Mouse (Mus musculus): ENCODE data around the gene Creb3l2.

Gene Creb3l2

DNA sequence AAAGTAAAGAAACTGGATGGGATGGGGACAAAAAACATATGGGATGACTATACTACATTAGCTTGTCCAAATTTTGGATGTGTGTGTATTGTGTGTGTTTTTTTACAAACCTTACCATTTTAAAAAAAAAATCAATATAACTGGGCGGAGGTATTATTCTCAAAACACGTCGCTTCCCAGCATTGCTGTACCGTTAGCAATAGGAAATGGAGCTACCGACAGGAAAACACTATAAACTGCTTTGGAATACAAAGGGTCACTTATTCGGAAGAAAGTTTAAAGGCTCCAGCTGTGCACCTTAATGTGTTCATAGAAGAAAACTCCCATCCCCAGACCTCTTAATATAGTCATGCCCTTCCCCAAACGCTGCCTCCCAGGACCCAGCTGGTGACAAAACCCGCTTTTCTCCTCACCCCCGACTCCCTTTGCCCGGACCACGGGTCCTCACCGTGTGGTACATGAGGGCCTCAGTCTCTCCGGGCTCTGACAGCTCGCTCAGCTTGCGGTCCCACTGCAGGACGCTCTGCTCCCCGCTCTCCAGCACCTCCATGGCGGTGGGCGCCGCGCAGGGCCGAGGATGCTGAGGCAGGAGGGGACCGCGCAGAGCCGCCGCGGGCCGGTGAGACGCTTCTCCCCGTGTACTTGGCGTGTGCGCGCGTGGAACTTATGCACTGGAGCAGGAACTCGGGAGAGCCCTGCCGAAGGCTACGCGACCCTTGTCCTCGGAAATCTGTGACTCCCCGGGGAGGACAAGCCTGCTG, 515 bp downstream of the Creb3l2 start:
- peak; percentile 11 for DNase-seq (ENCODE audit: low read depth)

DNA sequence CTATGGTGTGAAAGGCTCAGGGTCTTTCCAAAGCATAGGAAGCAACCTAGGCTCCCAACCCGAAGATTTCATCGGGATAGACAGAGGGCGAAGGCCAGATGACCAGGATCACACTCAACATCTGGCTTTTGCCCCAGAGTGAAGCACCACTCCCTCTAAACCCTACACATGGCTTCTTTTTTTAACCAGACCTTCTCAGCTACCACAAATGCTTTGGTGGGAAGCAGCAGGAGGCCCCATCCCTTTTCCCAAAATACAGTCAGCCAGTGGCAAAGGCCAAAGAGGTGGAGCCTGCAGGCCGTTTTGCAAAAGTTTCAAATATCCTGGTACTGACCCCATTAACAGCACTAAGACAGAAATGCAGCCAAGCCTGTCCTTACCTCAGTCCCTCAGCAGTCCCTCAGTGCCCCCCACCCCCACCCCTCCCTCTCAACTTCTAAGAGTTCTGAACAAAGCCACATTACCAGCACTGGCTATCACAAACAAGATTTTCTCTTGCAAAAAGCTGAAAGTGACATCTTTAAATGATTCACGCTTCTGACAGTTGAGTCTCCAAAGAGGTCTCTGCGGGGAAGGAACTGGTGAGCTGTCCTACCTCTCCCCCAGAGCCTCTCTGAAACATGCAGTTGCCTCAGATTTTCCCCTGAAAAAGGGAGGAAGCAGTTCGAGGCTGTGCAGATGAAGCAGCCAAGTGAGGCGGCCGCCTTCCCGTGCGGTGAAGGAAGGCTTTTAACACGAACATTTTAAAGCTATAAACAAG, 1.3 kb downstream of the Creb3l2 start:
- DNase-seq (ENCODE audit: low read depth): peak; percentile 7

GRCm38 (mm10) chr6:37439676-37440490, 2.1 kb downstream of the Creb3l2 start:
- DNase-seq (ENCODE audit: low read depth): no peak

GRCm38 (mm10) chr6:37438510-37438909, 3.4 kb downstream of the Creb3l2 start:
- DNase-seq (ENCODE audit: low read depth): no peak

GRCm38 (mm10) chr6:37437086-37437485, 4.9 kb downstream of the Creb3l2 start:
- DNase-seq (ENCODE audit: low read depth): no peak

GRCm38 (mm10) chr6:37435391-37435790, 6.6 kb downstream of the Creb3l2 start:
- DNase-seq (ENCODE audit: low read depth): no peak

- DNase-seq (ENCODE audit: low read depth): no peak
Measured at GRCm38 (mm10) chr6:37429849-37430470, 12.0 kb downstream of the Creb3l2 start.

DNA sequence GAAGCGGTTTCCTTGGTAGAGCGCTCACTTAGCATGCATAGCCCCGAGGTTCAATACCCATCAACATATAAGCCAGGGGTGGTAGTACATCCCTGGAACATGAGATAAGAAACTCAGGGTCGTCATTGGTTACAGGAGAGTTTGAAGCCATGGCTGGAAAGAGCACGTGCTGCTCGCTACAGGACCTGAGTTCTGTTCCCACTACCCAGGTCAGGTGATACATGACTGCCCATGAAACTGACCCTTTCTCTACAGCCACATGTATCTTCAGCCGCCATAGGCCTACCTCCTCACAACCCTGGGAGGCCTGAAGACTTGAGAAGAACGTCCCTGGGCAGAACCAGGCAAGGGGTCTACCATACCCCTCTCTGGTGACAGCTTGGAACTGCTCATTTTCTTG, 13.0 kb downstream of the Creb3l2 start:
- no peak for DNase-seq (ENCODE audit: low read depth)

DNA sequence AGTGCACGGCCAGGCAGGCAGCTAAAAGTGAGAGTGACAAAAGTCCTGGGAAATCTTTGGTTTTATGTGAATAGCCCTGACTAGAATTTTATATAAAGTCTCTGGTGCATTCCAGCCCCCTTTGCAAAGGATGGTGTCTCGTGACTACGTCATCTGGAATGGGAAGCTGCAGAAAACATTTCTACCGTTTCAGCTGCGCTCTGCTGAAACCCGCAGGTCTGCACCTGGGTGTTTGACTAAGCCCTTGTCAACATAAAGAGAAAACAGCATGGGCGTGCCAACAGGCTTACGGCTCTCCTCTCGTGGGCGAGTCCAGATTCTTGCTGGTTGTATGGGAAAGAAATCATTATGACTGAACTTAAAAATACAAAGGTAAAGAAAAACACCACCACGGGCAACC, 13.9 kb downstream of the Creb3l2 start:
- no peak for DNase-seq (ENCODE audit: low read depth)

DNA sequence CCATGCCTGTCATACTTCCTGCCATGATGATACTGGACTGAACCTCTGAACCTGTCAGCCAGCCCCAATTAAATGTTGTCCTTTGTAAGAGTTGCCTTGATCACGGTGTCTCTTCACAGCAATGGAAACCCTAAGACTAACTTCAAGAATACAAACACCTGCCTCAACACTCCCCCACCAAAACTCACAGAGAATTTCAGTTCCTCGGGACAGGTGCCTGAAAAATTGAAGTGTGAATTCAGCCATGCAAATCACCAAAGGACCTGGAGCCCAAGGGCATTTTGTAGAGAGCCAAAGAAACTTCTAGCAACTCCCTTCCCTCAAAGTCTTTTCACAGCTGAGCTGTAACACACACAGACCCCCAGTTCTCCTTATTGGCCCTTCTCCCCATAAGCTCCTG, 15.3 kb downstream of the Creb3l2 start:
- DNase-seq (ENCODE audit: low read depth): no peak

DNA sequence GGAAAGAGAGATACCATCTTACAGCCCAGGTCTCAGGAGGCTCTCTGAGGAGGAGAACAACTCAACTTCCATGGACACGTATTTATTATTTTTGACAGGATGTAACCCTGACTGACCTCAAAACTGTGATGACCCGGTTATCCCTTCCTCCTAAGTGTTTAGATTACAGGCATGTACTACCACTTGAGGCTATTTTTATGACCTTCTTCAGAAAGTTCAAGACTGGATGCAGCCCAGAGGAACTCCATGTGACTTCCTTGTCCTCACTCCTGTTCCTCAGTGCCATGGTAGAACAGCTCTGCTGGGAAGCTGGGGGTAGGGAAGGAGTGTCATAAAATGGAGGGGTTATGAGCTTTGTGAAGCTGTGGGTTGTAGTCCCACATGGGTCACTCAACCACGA, 16.1 kb downstream of the Creb3l2 start:
- DNase-seq (ENCODE audit: low read depth): no peak

DNA sequence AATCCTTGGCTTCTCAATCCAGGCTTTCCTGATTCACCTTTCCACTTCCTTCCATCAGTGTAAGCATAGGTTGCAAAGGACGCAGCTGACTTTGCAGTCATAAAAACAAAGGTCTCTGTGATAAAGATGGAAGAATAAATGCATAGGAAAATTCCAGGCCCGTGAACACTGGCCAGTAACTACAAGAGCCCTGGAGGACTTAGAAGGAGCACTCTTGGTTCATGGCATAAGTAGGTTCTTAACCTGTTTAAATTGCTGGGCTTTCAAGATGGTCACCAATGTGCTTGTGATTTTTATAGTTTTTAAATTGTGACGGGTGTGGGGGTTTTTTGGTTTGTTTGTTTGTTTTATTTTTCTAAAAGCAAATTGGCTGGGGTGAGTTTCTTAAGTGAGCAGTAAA, 16.9 kb downstream of the Creb3l2 start:
- no peak for DNase-seq (ENCODE audit: low read depth)

GRCm38 (mm10) chr6:37424374-37424773, 17.6 kb downstream of the Creb3l2 start:
- DNase-seq (ENCODE audit: low read depth): no peak

DNA sequence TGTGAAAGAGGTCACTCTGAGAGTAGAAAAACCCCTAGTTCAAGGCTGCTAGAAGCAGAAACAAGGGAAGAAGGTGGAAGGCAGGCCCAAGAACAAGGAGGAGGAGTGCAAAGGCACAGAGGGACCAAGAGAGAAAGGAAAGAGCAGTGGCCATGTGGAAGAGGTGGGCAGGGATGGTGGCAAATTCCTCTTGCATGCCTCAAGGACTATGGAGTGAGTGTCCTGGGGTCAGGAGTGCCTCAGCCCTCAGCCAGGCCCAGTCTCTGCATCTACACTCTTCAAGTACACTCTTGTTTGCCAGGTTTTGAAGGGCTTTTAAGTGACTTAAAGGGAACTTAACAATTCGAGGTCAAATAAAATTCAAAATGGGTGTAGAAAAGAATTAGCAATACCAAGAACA, 18.6 kb downstream of the Creb3l2 start:
- no peak for DNase-seq (ENCODE audit: low read depth)

GRCm38 (mm10) chr6:37421124-37421523, 20.8 kb downstream of the Creb3l2 start:
- no peak for DNase-seq (ENCODE audit: low read depth)

DNA sequence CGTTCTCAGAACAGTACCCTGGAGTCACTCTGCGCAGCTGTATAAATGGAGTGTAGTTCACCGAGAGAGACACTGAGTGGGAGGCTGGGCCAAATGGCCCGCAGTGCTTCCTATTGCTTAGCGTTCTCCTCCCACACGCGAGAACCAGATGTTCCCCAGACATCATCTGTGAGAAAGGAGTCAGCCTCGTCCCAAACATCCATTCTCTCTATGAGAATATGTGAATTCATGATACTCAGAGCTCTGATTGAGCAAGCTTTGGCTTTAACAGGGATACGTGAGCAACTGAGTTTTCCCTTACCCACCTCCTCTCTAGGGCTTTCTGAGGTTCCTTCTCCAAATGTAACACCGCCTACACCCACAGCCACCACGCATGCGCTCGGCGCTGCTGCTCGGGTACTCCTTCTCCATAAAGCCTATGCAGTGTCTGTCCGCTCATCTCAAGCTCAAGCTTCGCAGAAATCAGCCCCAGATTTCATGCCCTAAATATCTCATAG, 22.5 kb downstream of the Creb3l2 start:
- DNase-seq (ENCODE audit: low read depth): no peak

DNA sequence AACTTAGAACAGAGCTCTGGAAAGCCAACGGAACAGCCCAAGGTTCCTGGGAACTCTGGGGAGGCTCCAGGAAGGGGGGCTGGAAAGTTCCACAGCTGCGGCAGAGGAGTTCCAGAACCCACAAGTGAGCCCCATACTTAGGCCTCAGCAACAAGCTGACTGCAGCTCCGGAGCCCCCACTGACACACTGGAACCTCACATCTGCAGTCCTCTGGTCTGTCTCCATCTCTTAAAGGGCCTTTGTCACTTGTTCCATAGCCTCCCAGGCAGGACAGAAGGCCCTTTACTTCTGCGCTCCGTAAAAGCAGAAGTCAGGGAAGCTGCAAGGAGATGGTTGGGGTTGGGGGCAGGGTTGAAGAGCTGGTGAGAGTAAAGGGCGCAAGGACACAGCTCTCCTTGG, 23.0 kb downstream of the Creb3l2 start:
- no peak for DNase-seq (ENCODE audit: low read depth)

DNA sequence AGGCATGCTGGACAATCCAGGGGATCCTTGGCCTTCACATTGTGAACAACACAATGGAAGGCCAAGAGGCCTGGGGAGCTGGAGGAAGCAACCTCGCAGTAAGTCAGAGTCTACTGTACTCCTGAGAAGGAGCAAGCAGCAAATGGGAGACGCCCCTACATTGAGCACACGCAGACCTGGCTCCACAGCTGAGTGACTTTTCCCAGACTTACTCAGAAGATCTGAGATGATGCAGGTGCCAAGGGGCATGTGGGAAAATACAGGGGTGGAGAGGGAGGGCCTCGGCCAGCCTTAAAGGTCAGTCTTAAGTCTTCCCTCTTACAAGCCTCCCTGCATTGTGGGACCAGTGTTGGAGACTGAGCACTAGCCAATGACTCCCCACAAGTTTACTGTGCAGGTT, 25.2 kb downstream of the Creb3l2 start:
- DNase-seq (ENCODE audit: low read depth): no peak

DNA sequence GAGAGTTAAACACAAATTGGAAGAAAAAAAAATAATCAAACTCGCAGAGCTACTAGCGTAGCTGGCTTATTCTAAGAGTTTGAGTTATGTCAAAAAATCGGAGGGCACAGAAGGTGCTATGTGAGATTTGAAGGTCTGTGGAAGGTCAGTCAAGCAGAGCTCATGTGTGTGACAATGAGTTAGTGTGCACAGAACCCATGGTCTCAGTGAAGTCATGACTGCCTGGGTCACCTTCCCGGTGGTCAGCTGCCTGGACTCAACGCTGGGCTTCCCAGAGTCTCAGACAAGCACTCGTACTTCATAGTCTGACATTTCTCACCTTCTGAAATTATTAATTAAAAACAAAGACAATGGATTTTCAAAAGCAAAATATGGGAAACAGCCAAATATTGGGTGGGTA, 26.4 kb downstream of the Creb3l2 start:
- no peak for DNase-seq (ENCODE audit: low read depth)

DNA sequence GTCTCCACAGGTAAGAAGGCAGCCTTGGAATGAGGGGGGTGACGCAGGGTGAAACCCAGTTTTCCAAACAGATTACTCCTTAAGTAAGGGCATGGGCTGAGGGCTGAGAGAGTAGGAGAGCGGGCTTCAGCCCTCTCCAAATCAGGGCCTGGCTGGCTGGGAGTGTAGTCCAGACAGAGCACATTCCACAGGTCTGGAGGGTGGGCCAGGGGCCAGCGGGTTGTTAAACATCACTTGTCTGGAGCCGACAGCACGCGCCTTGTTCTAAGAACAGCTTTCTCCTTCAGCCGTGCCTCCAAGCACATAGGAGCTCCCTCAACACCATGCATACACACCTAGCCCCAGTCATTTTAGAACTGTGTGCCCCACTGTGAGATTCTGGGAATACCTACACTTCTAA, 26.9 kb downstream of the Creb3l2 start:
- DNase-seq (ENCODE audit: low read depth): no peak

GRCm38 (mm10) chr6:37414576-37414975, 27.4 kb downstream of the Creb3l2 start:
- DNase-seq (ENCODE audit: low read depth): no peak

DNA sequence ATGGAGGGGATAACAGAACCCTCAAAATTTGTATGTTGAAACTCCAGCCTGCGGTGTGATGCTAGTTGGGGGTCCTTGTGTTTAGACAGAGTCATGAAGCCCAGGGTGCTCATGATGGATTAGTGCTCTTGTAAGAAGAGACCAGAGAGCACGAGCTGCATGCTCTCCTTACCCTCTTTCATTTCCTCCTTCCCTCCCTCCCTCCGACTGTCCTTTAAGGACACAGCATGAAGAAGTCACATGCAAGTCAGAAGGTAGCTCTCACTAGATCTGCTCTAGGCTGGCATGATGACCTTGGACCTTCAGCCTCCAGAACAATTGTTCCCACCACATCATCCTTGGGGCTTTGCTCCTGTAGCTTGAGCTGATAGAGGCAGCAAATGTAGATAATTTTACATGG, 30.2 kb downstream of the Creb3l2 start:
- no peak for DNase-seq (ENCODE audit: low read depth)

Measured in c-Kit-positive CD71-positive TER-119-negative erythroid progenitor cells, embryonic 14.5 days (primary cell).